Mouse (Mus musculus): ENCODE results near the gene 2310079G19Rik. TPM values are rescaled to one million over a fixed set of nuclear protein-coding genes. Genes with fewer than 3 reads are reported as not detected.
A peak's percentile ranks its signal among the peaks of the same experiment; 100 is the strongest.

2310079G19Rik gene
- polyA plus RNA-seq, 1 experiment from 2014 or later, result not detected

DNA sequence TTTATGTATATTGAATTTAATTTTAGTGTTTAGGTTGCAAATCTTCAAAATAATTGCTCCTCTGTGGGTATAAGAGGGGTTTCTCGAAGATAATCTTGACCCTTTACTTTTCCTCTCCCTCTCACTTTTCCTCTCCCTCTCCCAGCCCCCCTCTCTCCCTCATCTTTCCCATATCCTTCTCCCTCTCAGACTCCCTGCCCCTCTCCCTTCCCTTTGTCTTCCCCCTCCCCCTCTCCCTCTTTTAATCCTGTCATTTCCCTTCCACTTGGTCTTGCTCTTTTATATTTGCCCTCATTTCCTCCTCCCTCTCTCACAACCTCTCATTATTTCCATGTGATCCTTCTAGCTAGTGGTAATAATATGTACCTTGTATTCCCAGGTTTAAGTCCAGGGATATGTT, 25.0 kb downstream of the 2310079G19Rik start:
- H3K27me3 ChIP-seq (replicated peaks; ENCODE audit: low read depth, poor library complexity, severe bottlenecking), result no peaks in the 10 kb centered on the region

DNA sequence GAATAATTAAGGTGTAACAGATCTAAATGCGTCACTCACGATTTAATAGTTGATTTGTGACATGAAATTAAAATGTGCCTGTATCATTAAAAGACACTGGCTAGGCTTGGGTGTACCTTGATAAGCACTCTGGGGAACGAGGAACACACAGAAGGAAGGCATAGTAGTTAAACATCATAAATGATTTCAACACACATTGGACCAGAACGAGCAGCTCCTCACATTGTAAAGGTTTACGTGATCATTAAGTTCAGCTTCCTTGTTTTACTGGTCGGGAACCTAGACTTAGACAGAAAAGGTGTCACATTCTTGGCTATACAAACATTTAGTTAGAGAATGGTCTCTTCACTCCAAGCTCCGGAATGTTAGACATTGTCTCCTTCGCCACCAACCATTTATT, 27.2 kb downstream of the 2310079G19Rik start:
- 80% methylated on average over 8 of the region's 8 CpGs for WGBS

More for the DNA sequence above, 25.0 kb downstream of the 2310079G19Rik start:
- no peaks in the 10 kb centered on the region for H3K36me3 ChIP-seq (replicated peaks)
- 32% methylated on average over 1 of the region's 1 CpGs for WGBS
- no peak overlapping the region for H3K27ac ChIP-seq (replicated peaks)
- no peaks in the 10 kb centered on the region for H3K9me3 ChIP-seq
- H3K4me3 ChIP-seq, result no peak overlapping the region
- H3K4me1 ChIP-seq, result peaks cover 31% of the 10 kb centered on the region
- no peak for DNase-seq (ENCODE audit: low spot score)

GRCm38 (mm10) chr16:88599504-88600237, 27.8 kb downstream of the 2310079G19Rik start:
- Histone ChIP-seq H3K27me3 (replicated peaks; ENCODE audit: low read depth, poor library complexity, severe bottlenecking) (no peaks in the 10 kb centered on the region), H3K4me1 (peaks cover 31% of the 10 kb centered on the region), H3K4me3 (no peak overlapping the region), H3K27ac (replicated peaks) (no peak overlapping the region), H3K9me3 (no peaks in the 10 kb centered on the region), H3K36me3 (replicated peaks) (no peaks in the 10 kb centered on the region)
- DNase-seq (ENCODE audit: low spot score), result peak; percentile 38
- WGBS, result 52% methylated on average over 16 of the region's 16 CpGs

More for the DNA sequence above, 27.2 kb downstream of the 2310079G19Rik start:
- Histone ChIP-seq H3K27me3 (replicated peaks; ENCODE audit: low read depth, poor library complexity, severe bottlenecking) (no peaks in the 10 kb centered on the region), H3K36me3 (replicated peaks) (no peaks in the 10 kb centered on the region), H3K4me1 (peaks cover 31% of the 10 kb centered on the region), H3K4me3 (no peak overlapping the region), H3K27ac (replicated peaks) (no peak overlapping the region), H3K9me3 (no peaks in the 10 kb centered on the region)
- DNase-seq (ENCODE audit: low spot score), result no peak

DNA sequence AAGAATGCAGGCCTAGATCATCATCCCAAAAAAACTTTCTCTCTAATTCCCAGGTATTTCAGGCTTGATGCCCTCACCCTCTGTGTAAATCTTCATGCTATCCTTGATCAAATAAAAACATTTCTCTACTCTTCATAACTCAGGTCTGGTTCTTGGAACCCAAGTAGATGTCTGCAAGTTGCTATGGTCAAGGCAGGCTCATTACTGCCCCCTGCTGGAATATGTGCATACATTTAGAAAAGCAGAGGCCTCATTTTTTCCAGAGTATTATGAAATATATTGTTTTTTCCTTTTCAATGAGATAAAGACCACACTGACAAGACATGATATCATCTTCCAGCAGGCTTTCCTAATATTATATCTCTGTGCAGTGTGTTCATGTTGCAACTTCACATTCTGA, 34.7 kb downstream of the 2310079G19Rik start:
- no peaks in the 10 kb centered on the region for H3K27me3 ChIP-seq (replicated peaks; ENCODE audit: low read depth, poor library complexity, severe bottlenecking)
- H3K27ac ChIP-seq (replicated peaks), result no peak overlapping the region
- H3K4me3 ChIP-seq, result no peak overlapping the region
- H3K9me3 ChIP-seq, result no peaks in the 10 kb centered on the region
- no peaks in the 10 kb centered on the region for H3K4me1 ChIP-seq
- DNase-seq (ENCODE audit: low spot score), result no peak
- no peaks in the 10 kb centered on the region for H3K36me3 ChIP-seq (replicated peaks)

DNA sequence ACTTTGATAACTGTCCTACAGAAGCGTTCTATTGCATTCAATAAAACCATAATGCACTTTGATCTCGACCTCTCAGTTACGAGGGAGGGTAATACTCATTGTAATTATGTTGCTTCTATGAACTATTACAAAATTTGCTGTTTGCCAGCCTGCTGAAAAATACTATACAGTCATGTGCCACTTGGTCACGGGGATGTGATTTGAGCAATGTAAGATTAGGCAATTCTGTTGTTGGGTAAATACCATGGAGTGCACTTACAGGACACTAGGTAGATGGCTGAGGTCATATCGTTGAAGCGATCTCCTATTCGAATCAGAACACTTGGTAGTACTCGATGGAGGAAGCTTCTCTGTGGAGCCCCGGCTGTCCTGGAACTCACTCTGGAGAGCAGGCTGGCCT, 44.1 kb downstream of the 2310079G19Rik start:
- Histone ChIP-seq H3K27ac (replicated peaks) (no peak overlapping the region), H3K36me3 (replicated peaks) (no peaks in the 10 kb centered on the region), H3K9me3 (no peaks in the 10 kb centered on the region), H3K27me3 (replicated peaks; ENCODE audit: low read depth, poor library complexity, severe bottlenecking) (no peaks in the 10 kb centered on the region), H3K4me1 (no peaks in the 10 kb centered on the region; the same call in 1 of the 2 replicates), H3K4me3 (no peak overlapping the region)
- 88% methylated on average over 9 of the region's 9 CpGs for WGBS
- no peak for DNase-seq (ENCODE audit: low spot score)

Other genes with a start within 250 kb of the 2310079G19Rik start
- not detected in 2 replicates for gene Cldn17, start 120.7 kb downstream of the 2310079G19Rik start, polyA plus RNA-seq (2016; fragmentation: Nextera tagmentation; extraction: Ambion mirVana)
- 4.2 TPM in 2 replicates for gene Cldn8, start 64.5 kb downstream of the 2310079G19Rik start, polyA plus RNA-seq (2016; fragmentation: Nextera tagmentation; extraction: Ambion mirVana)
- not detected in 2 replicates for gene Krtap24-1, start 15.4 kb downstream of the 2310079G19Rik start, polyA plus RNA-seq (2016; fragmentation: Nextera tagmentation; extraction: Ambion mirVana)
- not detected in 2 replicates for gene Krtap26-1, start 20.1 kb upstream of the 2310079G19Rik start, polyA plus RNA-seq (2016; fragmentation: Nextera tagmentation; extraction: Ambion mirVana)
- not detected in 2 replicates for gene Krtap27-1, start 44.0 kb upstream of the 2310079G19Rik start, polyA plus RNA-seq (2016; fragmentation: Nextera tagmentation; extraction: Ambion mirVana)
- gene 2310061N02Rik, start 80.3 kb upstream of the 2310079G19Rik start, polyA plus RNA-seq (2016; fragmentation: Nextera tagmentation; extraction: Ambion mirVana), result not detected in 2 replicates
- gene Krtap13-1, start 101.2 kb upstream of the 2310079G19Rik start, polyA plus RNA-seq (2016; fragmentation: Nextera tagmentation; extraction: Ambion mirVana), result not detected in 2 replicates
- not detected in 2 replicates for gene Krtap13, start 124.0 kb upstream of the 2310079G19Rik start, polyA plus RNA-seq (2016; fragmentation: Nextera tagmentation; extraction: Ambion mirVana)
- not detected in 2 replicates for gene 2310034C09Rik, start 131.2 kb upstream of the 2310079G19Rik start, polyA plus RNA-seq (2016; fragmentation: Nextera tagmentation; extraction: Ambion mirVana)
- not detected in 2 replicates for gene 2310057N15Rik, start 146.5 kb upstream of the 2310079G19Rik start, polyA plus RNA-seq (2016; fragmentation: Nextera tagmentation; extraction: Ambion mirVana)
- gene Gm5965, start 150.2 kb upstream of the 2310079G19Rik start, polyA plus RNA-seq (2016; fragmentation: Nextera tagmentation; extraction: Ambion mirVana), result not detected in 2 replicates
- not detected in 2 replicates for gene Gm20741, start 184.6 kb upstream of the 2310079G19Rik start, polyA plus RNA-seq (2016; fragmentation: Nextera tagmentation; extraction: Ambion mirVana)
- gene Krtap15, start 192.5 kb upstream of the 2310079G19Rik start, polyA plus RNA-seq (2016; fragmentation: Nextera tagmentation; extraction: Ambion mirVana), result not detected in 2 replicates
- not detected in 2 replicates for gene Krtap14, start 198.5 kb upstream of the 2310079G19Rik start, polyA plus RNA-seq (2016; fragmentation: Nextera tagmentation; extraction: Ambion mirVana)
- not detected in 2 replicates for gene Krtap19-1, start 241.7 kb upstream of the 2310079G19Rik start, polyA plus RNA-seq (2016; fragmentation: Nextera tagmentation; extraction: Ambion mirVana)
- gene Krtap19-2, start 246.6 kb upstream of the 2310079G19Rik start, polyA plus RNA-seq (2016; fragmentation: Nextera tagmentation; extraction: Ambion mirVana), result not detected in 2 replicates